Mouse (Mus musculus) cortical plate, adult 2 months (tissue): ENCODE measurements around the gene Macc1.

ENCODE experiments used
- CTCF ChIP-seq: fragments of 200-500 bp; IDR thresholded peaks from 2 replicates; pipeline ENCODE4 v1.5.1; 2011; ENCODE audit warnings: mild to moderate bottlenecking, control low read depth, low read length; ENCODE audit not compliant: insufficient read depth; ENCODE audit errors: extremely low read depth
- POLR2A ChIP-seq: fragments of 200-500 bp; IDR thresholded peaks from 2 replicates; pipeline ENCODE4 v1.6.1; 2011; ENCODE audit warnings: mild to moderate bottlenecking, low read length, control low read depth; ENCODE audit not compliant: insufficient read depth; ENCODE audit errors: extremely low read depth

- TF ChIP-seq CTCF (no peak), POLR2A (no peak)
These were observed 16.6 kb downstream of the Macc1 start for GRCm38 (mm10) chr12:119330644-119331043.
